Mouse (Mus musculus) heart, postnatal 4 days (tissue): ENCODE results near the gene Defa21. TPM values are rescaled to one million over a fixed set of nuclear protein-coding genes. Genes with fewer than 3 reads are reported as not detected.
"Not testable (repeated sequence)": the region's sequence is repeated elsewhere in the genome, so short reads cannot be mapped to it uniquely, and the experiment has no call there.

ENCODE experiments used
- DNase-seq: peaks from one replicate; pipeline ENCODE4 v3.0.0; 2021
- total RNA-seq, 2 experiments: library from RNA; stranded (reverse); gene quantifications; 2 replicates each; pipeline ENCODE4 v1.2.3; 2021

The Defa21 gene
- total RNA-seq, result not detected

GRCm38 (mm10) chr8:21025245-21025644 lies at the start of gene Defa21:
Gene Defa21, plus strand, starts transcription at chr8:21025545.
- not testable (repeated sequence) for DNase-seq

GRCm38 (mm10) chr8:20979846-20980245 lies 45.5 kb upstream of the Defa21 start:
- no peak for DNase-seq

- DNase-seq, result not testable (repeated sequence)
Observed at GRCm38 (mm10) chr8:20994042-20994441, 31.3 kb upstream of the Defa21 start.

DNA sequence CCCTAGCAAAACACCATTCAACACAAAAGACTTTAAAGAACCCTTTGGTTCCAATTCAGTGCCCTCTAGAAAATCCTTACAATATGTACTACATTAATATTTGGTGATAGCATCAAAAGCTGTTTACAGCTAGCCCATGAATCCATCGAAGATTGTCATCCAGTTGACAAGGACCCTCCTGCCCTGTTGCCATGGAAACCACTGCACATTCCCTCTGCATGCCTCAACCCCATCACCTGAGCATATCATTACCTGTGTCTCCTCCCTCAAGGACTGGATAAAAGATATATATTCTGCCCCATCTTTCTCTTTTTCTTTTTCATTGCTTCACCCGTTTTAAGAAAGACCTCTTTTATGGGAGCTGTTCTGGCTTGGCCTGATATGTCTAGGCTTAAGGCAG lies 28.6 kb upstream of the Defa21 start:
- no peak for DNase-seq

DNA sequence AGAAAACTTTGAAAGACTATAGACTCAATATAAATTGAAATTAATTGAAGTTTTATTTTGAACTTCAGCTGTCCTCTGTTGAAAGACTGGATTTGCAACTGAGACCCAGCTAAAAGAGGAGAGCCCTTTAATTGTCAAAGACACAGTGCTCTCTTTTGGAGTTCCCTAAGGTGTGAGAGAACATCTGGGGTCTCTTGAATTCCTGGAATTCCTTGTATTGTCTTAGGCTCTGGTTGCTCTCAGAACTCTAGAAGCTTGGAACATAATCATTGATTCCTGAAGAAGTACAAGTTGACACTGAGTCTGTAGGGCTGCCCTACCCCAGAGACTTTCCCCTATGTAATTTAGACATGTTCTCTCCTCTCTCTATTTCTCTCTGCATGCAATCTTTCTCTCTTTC lies 28.1 kb upstream of the Defa21 start:
- no peak for DNase-seq

GRCm38 (mm10) chr8:21001171-21001570 lies 24.2 kb upstream of the Defa21 start:
- peak; percentile 14 for DNase-seq

DNA sequence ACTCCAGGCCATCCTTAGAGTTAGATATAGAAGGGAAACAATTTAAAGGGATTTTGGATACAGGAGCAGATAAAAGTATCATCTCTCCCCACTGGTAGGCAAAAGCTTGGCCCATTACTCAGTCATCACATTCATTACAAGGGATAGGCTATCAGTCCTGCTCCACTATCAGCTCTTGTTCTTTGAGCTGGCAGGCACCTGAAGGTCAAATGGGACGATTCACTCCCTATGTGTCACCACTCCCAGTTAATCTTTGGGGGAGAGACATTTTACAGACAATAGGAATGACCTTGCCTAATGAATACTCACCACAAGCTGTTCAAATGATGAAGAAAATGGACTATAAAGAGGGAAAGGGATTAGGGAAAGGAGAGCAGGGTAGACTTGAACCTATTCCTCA lies 18.5 kb upstream of the Defa21 start:
- no peak for DNase-seq

DNA sequence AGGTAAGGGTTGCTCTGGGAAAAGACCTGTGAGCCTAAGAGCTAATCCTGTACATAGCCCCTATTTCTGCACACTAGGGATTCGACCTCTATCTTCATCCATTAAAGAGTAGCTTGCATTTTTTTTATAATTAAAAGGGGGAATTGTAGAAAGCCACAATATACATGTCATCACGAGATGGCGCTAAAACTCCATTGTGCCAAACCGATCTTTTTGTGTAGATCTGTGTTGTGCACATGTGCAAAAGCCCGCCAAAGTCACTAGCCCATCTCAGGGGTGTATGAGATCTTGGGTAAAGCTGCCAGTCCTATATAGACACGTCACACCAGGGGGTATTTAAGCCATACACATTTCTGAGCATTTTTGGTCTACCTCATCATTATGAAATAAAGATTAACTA lies 16.8 kb upstream of the Defa21 start:
- peak; percentile 27 for DNase-seq

GRCm38 (mm10) chr8:21010548-21010947 lies 14.8 kb upstream of the Defa21 start:
- not testable (repeated sequence) for DNase-seq

DNA sequence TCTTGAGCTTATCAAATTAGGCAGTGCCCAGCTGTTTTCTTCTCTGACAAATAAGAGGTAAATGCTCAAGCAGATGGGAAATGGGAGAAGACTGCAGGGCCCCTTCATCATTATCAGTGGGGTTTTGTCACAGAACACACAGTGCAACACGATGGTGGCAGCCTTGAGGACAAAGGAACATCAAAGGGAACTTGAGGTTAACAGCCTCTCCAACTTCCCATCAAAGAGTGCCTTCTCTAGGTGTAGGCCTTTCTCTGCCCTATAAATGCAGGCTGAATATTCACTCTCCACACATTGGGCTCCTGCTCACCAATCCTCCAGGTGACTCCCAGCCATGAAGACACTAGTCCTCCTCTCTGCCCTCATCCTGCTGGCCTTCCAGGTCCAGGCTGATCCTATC lies 29.4 kb downstream of the Defa21 start, which contains the start of gene Defa23:
Gene Defa23, plus strand, starts transcription at position 301 of the 400 bp plus-strand sequence.
- DNase-seq, result not testable (repeated sequence)

DNA sequence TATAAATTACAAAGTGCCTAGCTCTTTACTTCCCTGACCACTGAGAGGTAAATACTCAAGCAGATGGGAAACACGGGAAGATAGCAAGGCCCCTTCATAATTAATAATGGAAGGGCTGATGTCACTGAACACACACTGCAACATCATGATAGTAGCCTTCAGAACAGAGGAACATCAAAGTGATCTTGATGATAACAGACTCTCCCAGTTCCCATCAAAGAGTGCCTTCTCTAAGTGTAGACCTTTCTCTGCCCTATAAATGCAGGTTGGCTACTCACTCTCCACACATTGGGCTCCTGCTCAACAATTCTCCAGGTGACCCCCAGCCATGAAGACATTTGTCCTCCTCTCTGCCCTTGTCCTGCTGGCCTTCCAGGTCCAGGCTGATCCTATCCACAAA lies 39.4 kb downstream of the Defa21 start, which contains the start of gene Defa35:
Gene Defa35, plus strand, starts transcription at position 301 of the 400 bp plus-strand sequence.
- not testable (repeated sequence) for DNase-seq

Other genes with a start within 250 kb of the Defa21 start
- gene Defb33, start 132.9 kb upstream of the Defa21 start, total RNA-seq, result not detected
- not detected for gene Gm15056, start 122.9 kb upstream of the Defa21 start, total RNA-seq
- gene Gm6040, start 103.5 kb upstream of the Defa21 start, total RNA-seq, result not detected
- not detected for gene AY761185, start 80.8 kb upstream of the Defa21 start, total RNA-seq
- gene Defa23, start 29.5 kb downstream of the Defa21 start, total RNA-seq, result not detected
- gene Defa35, start 39.5 kb downstream of the Defa21 start, total RNA-seq, result not detected
- gene Defa25, start 58.9 kb downstream of the Defa21 start, total RNA-seq, result not detected
- not detected for gene Gm14851, start 70.5 kb downstream of the Defa21 start, total RNA-seq
- gene Defa30, start 109.1 kb downstream of the Defa21 start, total RNA-seq, result not detected
- gene Defa22, start 136.7 kb downstream of the Defa21 start, total RNA-seq, result not detected
- gene Defa31, start 166.1 kb downstream of the Defa21 start, total RNA-seq, result not detected
- gene Gm15293, start 176.0 kb downstream of the Defa21 start, total RNA-seq, result not detected
- gene Gm15292, start 224.2 kb downstream of the Defa21 start, total RNA-seq, result not detected